Mouse (Mus musculus): ENCODE results near the gene Plppr2. TPM values are rescaled to one million over a fixed set of nuclear protein-coding genes. Genes with fewer than 3 reads are reported as not detected.

Gene Plppr2
- polyA plus RNA-seq, 1 experiment from 2014 or later: 37.0 TPM

DNA sequence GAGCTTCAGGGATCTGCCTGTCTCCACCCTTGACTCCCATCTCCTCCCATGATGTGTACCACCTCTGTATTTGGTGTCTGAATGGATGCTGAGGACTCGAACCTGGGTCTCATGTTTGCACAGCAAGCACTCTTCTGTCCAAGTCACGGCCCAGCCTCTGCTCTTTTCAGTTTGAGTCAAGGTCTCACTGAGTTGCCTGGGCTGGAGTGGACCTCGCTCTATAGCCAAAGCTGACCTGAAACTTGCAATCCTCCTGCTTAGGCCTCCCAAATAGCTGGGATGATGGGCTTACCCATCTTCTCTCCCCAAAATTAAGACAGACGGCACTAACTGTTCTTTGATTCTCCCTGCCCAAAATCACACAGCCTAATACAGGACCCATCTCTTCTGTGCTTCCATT, 13.8 kb upstream of the Plppr2 start:
- Histone ChIP-seq H3K36me3 (replicated peaks) (peaks cover 4% of the 10 kb centered on the region), H3K4me1 (peaks cover 21% of the 10 kb centered on the region), H3K9me3 (no peaks in the 10 kb centered on the region), H3K9ac (no peak overlapping the region), H3K27ac (no peak overlapping the region), H3K4me3 (replicated peaks) (no peak overlapping the region), H3K4me2 (no peak overlapping the region), H3K27me3 (no peaks in the 10 kb centered on the region)
- 86% methylated on average over 4 of the region's 4 CpGs for WGBS
- no peak for ATAC-seq (ENCODE audit: low FRiP score)

DNA sequence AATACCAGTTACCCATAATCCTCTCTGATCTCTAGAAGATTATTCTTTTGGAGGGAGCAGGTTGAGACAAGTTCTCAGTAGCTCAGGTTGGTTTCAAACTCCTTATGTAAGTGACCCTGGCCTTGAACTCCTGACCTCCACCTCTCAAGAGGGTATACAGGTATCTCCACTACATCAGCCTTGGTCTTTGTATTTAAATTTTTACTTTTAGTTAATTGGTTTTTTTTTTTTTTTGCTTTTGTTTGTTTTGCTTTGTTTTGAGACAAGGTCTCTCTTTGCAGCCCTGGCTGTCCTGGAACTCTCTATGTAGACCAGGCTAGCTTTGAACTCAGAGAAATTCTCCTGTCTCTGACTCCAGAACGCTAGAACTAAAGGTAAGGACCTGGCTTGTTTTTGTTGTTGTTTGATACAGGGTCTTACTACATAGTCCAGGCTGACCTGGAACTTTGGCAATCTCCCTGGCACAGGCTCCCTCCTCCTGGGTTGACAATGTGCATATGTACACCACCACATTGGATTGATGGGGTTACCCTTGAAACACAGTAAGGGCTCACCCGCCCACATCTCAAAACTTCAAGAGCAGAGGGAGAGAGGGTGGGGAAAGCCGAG, 13.2 kb upstream of the Plppr2 start:
- Histone ChIP-seq H3K4me3 (replicated peaks) (no peak overlapping the region), H3K36me3 (replicated peaks) (peaks cover 4% of the 10 kb centered on the region), H3K27ac (no peak overlapping the region), H3K27me3 (no peaks in the 10 kb centered on the region), H3K9ac (no peak overlapping the region), H3K9me3 (no peaks in the 10 kb centered on the region), H3K4me2 (no peak overlapping the region), H3K4me1 (peaks cover 16% of the 10 kb centered on the region)
- 87% methylated on average over 3 of the region's 3 CpGs for WGBS
- no peak for ATAC-seq (ENCODE audit: low FRiP score)

DNA sequence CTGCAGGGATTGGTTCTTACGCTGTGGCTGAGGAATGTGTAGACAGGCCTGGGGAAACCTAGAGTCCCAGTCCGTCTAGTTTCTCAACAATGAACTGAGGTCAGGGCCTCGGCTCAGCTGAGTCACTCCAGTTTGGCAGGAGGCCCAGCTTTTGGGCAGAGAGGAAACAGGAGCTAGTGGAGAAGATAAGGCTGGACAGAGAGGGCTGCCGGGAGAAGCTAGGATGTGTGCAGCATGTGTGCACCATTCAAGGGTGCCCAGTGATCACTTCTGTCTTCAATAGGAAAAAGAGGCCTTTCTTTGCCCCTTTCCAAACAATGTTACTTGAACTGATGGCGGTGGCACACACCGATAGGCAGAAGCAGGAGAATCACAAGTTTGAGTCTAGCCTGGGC, 12.7 kb upstream of the Plppr2 start:
- no peak for ATAC-seq (ENCODE audit: low FRiP score)
- no peak overlapping the region for H3K27ac ChIP-seq
- no peak overlapping the region for H3K4me3 ChIP-seq (replicated peaks)
- H3K27me3 ChIP-seq: no peaks in the 10 kb centered on the region
- peaks cover 16% of the 10 kb centered on the region for H3K4me1 ChIP-seq
- H3K4me2 ChIP-seq: no peak overlapping the region
- peaks cover 4% of the 10 kb centered on the region for H3K36me3 ChIP-seq (replicated peaks)
- H3K9ac ChIP-seq: no peak overlapping the region
- no peaks in the 10 kb centered on the region for H3K9me3 ChIP-seq
- 85% methylated on average over 6 of the region's 6 CpGs for WGBS

DNA sequence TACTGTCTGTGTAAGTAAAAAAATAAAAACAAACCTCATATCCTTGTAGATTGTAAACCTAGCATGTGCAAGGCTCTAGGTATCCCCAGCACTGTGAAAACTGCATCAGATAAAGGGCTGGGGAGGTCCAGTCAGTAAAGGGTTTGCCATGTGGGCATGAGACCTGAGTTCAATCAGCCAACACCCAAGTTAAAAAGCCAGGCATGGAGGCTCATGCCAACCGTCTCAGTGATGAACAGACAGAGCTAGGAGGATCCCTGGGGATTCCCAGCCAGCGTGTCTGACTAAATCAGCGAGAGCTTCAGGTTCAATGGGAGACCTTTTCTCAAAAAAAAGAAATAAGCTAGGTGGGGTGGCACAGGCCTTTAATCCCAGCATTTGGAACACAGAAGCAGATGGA, 11.8 kb upstream of the Plppr2 start:
- H3K27me3 ChIP-seq: no peaks in the 10 kb centered on the region
- no peak overlapping the region for H3K4me2 ChIP-seq
- 96% methylated on average over 3 of the region's 3 CpGs for WGBS
- peaks cover 16% of the 10 kb centered on the region for H3K4me1 ChIP-seq
- H3K27ac ChIP-seq: no peak overlapping the region
- H3K4me3 ChIP-seq (replicated peaks): no peak overlapping the region
- H3K36me3 ChIP-seq (replicated peaks): peaks cover 4% of the 10 kb centered on the region
- ATAC-seq (ENCODE audit: low FRiP score): no peak
- no peak overlapping the region for H3K9ac ChIP-seq
- H3K9me3 ChIP-seq: no peaks in the 10 kb centered on the region

DNA sequence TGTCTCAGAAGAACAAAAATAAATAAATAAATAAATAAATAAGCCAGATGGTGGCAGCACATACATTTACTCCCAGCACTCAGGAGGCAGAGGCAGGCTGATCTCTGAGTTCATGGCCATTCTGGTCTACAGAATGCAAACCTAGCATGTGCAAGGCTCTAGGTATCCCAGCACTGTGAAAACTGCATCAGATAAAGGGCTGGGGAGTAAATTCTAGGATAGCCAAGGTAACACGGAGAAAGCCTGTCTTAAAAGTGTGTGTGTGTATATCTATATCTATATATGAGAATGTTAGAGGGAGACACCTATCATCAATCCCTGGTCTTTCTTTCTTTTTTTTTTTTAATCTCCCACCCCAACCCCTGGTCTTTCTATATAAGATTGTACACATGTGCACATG, 11.3 kb upstream of the Plppr2 start:
- Histone ChIP-seq H3K4me3 (replicated peaks) (no peak overlapping the region), H3K27me3 (no peaks in the 10 kb centered on the region), H3K9ac (no peak overlapping the region), H3K27ac (no peak overlapping the region), H3K36me3 (replicated peaks) (peaks cover 4% of the 10 kb centered on the region), H3K4me2 (no peak overlapping the region), H3K4me1 (peaks cover 16% of the 10 kb centered on the region), H3K9me3 (no peaks in the 10 kb centered on the region)
- 100% methylated on average over 1 of the region's 1 CpGs for WGBS
- no peak for ATAC-seq (ENCODE audit: low FRiP score)

DNA sequence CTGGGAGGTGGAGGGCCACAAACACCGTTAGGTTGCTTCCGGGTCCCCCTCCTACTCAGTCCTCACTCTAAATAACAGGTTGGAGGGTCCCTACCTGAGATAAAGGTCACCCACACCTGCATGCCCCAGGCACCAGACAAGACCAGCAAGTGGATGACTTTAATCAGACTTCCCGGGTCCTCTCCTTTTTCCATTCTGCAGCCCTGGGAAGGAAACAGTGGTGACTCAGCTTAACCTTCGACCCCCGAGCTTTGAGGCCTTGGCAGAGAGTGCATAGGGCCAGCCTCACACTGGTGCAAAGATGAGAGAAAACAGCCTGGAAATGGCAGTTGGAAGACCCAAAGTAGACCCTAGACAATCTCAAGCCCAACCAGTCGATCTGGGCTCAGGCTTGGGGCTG, 10.7 kb upstream of the Plppr2 start:
- Histone ChIP-seq H3K27ac (no peak overlapping the region), H3K36me3 (replicated peaks) (peaks cover 4% of the 10 kb centered on the region), H3K4me1 (peaks cover 16% of the 10 kb centered on the region), H3K4me3 (replicated peaks) (peak overlapping the region; percentile 49; the same call in 1 of the 2 replicates), H3K27me3 (no peaks in the 10 kb centered on the region), H3K4me2 (peak overlapping the region; percentile 61), H3K9me3 (no peaks in the 10 kb centered on the region), H3K9ac (peak overlapping the region; percentile 67)
- WGBS: 79% methylated on average over 6 of the region's 6 CpGs
- no peak for ATAC-seq (ENCODE audit: low FRiP score)

DNA sequence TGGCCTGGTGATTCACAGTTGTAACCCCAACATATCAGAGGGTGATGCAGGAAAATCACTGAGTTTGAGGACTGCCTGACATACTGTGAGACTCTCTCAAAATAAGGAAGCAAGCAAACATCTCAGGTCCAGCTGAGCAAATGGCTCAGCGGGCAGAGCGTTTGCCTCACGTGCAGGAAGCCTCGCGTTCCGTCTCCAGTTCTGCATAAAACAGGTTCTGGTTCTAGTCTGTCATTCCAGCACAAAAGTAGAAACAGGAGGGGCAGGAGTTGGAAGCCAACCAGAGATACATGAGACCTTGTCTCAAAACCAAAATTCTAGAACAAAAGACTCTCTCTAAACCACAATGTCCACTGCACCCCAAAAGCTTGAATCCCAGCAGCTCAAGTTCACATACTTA, 10.0 kb upstream of the Plppr2 start:
- peaks cover 4% of the 10 kb centered on the region for H3K36me3 ChIP-seq (replicated peaks)
- 0 out of 2 replicates have a peak, but pooled peaks have one; percentile 2 for ATAC-seq (ENCODE audit: low FRiP score)
- 3% methylated on average over 6 of the region's 6 CpGs for WGBS

DNA sequence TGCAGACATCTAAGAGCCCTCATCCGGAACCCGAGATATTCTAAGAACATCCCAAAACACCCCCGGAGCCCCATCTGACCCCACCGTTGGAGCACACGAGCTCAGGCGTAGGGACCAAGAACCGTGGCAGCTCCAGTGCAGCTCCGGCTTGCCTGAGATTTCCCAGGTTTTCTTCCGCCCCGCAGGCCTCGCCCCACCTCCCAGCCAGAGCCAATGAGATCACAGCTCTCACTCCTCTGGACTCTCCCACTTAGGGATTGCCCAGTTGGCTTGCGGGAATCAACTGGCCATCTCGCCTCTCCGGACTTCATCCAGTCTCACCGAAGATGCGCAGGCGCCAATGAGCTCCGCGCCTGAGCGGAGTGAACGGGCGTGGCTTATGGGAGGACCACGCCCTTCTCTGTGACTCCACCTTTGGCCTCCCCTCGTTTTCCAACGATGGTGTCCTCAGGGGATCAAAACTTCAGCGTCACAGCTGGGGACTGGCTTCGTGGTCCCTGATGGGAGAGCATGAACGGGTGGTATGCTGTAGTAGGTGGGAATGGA, 9.6 kb upstream of the Plppr2 start, which contains the start of the genes Ccdc159 and Tmem205:
Ccdc159 (plus strand) TSS at position 264 of the 546 bp plus-strand sequence.
Tmem205 (minus strand) TSS at position 349 of the 546 bp plus-strand sequence.
- ATAC-seq (ENCODE audit: low FRiP score): peak; percentile 98
- Histone ChIP-seq H3K4me3 (replicated peaks) (peak within 1 kb of the TSS; percentile 49), H3K9me3 (no peaks in the 10 kb centered on the region), H3K27ac (peak within 1 kb of the TSS; percentile 60; the same call in 1 of the 2 replicates), H3K27me3 (no peaks in the 10 kb centered on the region; the same call in 1 of the 2 replicates), H3K36me3 (replicated peaks) (peaks cover 4% of the 10 kb centered on the region), H3K4me1 (peaks cover 16% of the 10 kb centered on the region), H3K4me2 (peak within 1 kb of the TSS; percentile 61), H3K9ac (peak within 1 kb of the TSS; percentile 67)
- under 1% methylated on average over 28 of the region's 28 CpGs for WGBS

More for the DNA sequence above, 10.0 kb upstream of the Plppr2 start:
- Histone ChIP-seq H3K27ac (peak overlapping the region; percentile 33; the same call in 1 of the 2 replicates), H3K4me3 (replicated peaks) (peak overlapping the region; percentile 49), H3K4me2 (peak overlapping the region; percentile 61), H3K4me1 (peaks cover 16% of the 10 kb centered on the region), H3K9ac (peak overlapping the region; percentile 67), H3K9me3 (no peaks in the 10 kb centered on the region), H3K27me3 (no peaks in the 10 kb centered on the region; the same call in 1 of the 2 replicates)

DNA sequence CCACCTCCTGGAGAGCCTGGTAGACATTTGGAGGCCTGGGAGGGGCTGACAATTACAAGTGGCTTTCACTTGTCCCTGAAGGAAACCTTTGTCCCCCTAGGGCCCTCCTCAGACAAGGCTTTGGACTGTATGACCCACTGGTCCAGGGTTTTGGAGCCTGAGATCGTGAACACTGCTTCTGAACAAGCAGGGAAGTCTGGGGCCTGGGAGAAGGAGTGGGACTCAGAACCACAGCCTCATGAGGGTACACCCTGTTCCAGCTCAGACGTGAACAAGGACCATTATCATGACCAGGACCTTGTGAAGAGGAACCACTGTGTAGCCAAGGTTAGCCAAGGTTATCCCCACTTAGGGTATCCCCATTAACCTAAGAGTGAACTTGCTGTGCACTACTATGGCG, 7.6 kb upstream of the Plppr2 start:
- Histone ChIP-seq H3K9ac (no peak overlapping the region), H3K4me3 (replicated peaks) (no peak overlapping the region), H3K27me3 (peaks cover 3% of the 10 kb centered on the region; the same call in 1 of the 2 replicates), H3K9me3 (no peaks in the 10 kb centered on the region), H3K36me3 (replicated peaks) (peaks cover 3% of the 10 kb centered on the region), H3K4me1 (peaks cover 16% of the 10 kb centered on the region), H3K4me2 (no peak overlapping the region), H3K27ac (no peak overlapping the region)
- WGBS: 87% methylated on average over 3 of the region's 3 CpGs
- ATAC-seq (ENCODE audit: low FRiP score): no peak

DNA sequence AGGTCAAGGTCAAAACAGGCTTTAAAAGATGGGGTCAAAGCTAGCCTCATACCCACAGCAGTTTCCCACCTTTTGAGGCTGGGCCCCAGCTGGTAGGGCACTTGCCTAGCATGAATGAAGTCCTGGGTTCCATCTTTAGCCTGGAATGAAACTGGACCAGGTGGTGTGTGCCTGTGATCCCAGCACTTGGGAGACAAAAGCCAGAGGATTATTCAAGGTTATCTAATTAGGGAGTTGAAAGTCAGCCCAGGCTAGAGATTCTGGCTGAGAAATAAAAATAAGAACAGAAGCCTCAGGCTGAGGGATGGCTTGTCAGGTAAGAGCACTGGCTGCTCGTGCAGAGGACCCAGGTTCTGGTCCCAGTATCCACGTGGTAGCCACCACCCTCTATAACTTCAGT, 4.8 kb upstream of the Plppr2 start:
- Histone ChIP-seq H3K9me3 (no peaks in the 10 kb centered on the region), H3K36me3 (replicated peaks) (no peaks in the 10 kb centered on the region), H3K27me3 (peaks cover 7% of the 10 kb centered on the region; the same call in 1 of the 2 replicates), H3K4me2 (no peak overlapping the region), H3K9ac (no peak overlapping the region), H3K4me3 (replicated peaks) (no peak overlapping the region), H3K4me1 (peaks cover 5% of the 10 kb centered on the region; the same call in 1 of the 2 replicates), H3K27ac (no peak overlapping the region)
- no peak for ATAC-seq (ENCODE audit: low FRiP score)
- WGBS: 65% methylated on average over 2 of the region's 2 CpGs

DNA sequence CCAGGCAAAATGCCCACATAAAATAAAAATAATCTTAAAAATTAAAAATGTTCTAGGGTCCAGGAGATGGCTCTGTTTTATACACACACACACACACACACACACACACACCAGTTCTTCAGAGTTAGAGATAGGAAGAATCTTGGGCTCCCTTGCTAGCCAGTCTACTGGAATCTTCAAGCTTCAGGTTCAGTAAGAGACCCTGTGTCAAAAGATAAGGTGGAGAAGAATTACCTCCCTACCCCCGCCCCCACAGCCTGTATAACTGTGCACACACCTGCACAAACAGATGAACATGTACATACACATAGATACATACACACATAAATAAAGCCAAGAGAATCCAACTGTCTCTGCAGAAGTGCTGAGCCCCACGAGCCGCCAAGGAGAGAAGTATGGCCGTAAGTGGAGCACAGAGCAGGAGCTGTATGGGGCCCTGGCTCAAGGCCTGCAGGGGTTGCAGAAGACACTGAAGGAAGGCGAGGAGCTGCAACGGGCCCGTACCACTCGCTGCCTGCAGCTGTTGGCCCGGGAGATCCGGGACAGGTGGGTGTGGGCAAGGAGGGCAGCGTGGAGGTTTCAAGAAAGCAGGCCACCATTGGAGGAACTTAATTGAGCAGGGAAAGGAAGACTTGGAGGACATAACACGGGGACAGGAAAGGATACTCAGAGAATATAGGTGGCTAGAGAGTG, 4.2 kb upstream of the Plppr2 start:
- H3K9me3 ChIP-seq: no peaks in the 10 kb centered on the region
- no peak overlapping the region for H3K27ac ChIP-seq
- H3K27me3 ChIP-seq: peaks cover 7% of the 10 kb centered on the region; the same call in 1 of the 2 replicates
- H3K4me1 ChIP-seq: peaks cover 9% of the 10 kb centered on the region
- H3K4me3 ChIP-seq (replicated peaks): no peak overlapping the region
- no peaks in the 10 kb centered on the region for H3K36me3 ChIP-seq (replicated peaks)
- H3K9ac ChIP-seq: no peak overlapping the region
- H3K4me2 ChIP-seq: no peak overlapping the region
- 58% methylated on average over 12 of the region's 12 CpGs for WGBS
- ATAC-seq (ENCODE audit: low FRiP score): no peak

DNA sequence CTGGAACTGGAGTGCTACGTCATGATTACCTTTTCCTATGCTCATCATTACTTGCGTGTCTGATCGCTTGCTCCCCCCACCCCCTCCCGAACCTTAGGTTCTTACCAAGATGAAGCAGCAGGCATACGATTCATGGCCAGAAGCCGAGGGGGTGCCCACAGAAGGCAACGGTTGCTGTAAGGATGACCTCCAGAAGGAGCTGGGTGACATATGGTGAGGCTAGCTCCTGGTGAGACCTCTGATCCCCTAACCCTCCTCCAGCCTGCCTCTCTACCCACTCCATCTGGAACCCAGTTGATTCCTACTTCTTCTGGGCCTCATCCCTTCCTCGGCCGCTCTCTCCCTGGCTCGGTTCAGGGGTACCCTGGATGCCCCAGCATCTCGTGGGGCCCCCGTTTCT, 2.8 kb upstream of the Plppr2 start:
- 91% methylated on average over 12 of the region's 12 CpGs for WGBS
- Histone ChIP-seq H3K36me3 (replicated peaks) (no peaks in the 10 kb centered on the region), H3K9ac (no peak overlapping the region), H3K9me3 (no peaks in the 10 kb centered on the region), H3K27me3 (peaks cover 7% of the 10 kb centered on the region; the same call in 1 of the 2 replicates), H3K4me2 (no peak overlapping the region), H3K4me1 (peaks cover 17% of the 10 kb centered on the region), H3K4me3 (replicated peaks) (no peak overlapping the region), H3K27ac (no peak overlapping the region)
- no peak for ATAC-seq (ENCODE audit: low FRiP score)
